Mouse (Mus musculus) MEL (cell line): ENCODE data around the gene Hmgcs1. TPM values are rescaled to one million over a fixed set of nuclear protein-coding genes. Genes with fewer than 3 reads are reported as not detected.
"Not testable (repeated sequence)": the region's sequence is repeated elsewhere in the genome, so short reads cannot be mapped to it uniquely, and the experiment has no call there.

Experiments used
- DNase-seq: peaks from one replicate; pipeline ENCODE4 v3.0.0; 2011; ENCODE audit warnings: low read depth, low spot score
- H3K27ac ChIP-seq: 2 replicates; pipeline ENCODE4 v1.5.1; 2012; ENCODE audit warnings: low read depth, mild to moderate bottlenecking, control low read depth, low read length, moderate library complexity; ENCODE audit not compliant: control insufficient read depth
- H3K27me3 ChIP-seq, 2 experiments: fragments of 150-350 bp in 1 of 2; sonication (generic) in 1 of 2; 2 replicates each; pipeline ENCODE4 v1.6.1; 2012; ENCODE audit warnings: low read length in 2 of 2, mild to moderate bottlenecking in 2 of 2, improper control_type of control experiment in 1 of 2, moderate library complexity in 1 of 2; ENCODE audit not compliant: insufficient read depth in 2 of 2, control insufficient read depth in 1 of 2
- H3K36me3 ChIP-seq, 2 experiments: 2 replicates each; pipeline ENCODE4 v1.6.1; 2012 to 2014; ENCODE audit warnings: low read length in 2 of 2, improper control_type of control experiment in 1 of 2, inconsistent platforms in 1 of 2, mild to moderate bottlenecking in 1 of 2; ENCODE audit not compliant: insufficient read depth in 2 of 2, control insufficient read depth in 1 of 2
- H3K4me1 ChIP-seq, 2 experiments: fragments of 150-350 bp in 1 of 2; sonication (generic) in 1 of 2; 2 replicates each; pipeline ENCODE4 v1.6.1; 2012; ENCODE audit warnings: low read length in 2 of 2, improper control_type of control experiment in 1 of 2, mild to moderate bottlenecking in 1 of 2; ENCODE audit not compliant: insufficient read depth in 2 of 2, control insufficient read depth in 1 of 2
- H3K4me3 ChIP-seq, 2 experiments: fragments of 150-350 bp in 1 of 2; sonication (generic) in 1 of 2; 2 replicates each; pipeline ENCODE4 v1.5.1; 2012; ENCODE audit warnings: low read depth in 2 of 2, low read length in 2 of 2, mild to moderate bottlenecking in 2 of 2, moderate library complexity in 2 of 2, control low read depth in 1 of 2, improper control_type of control experiment in 1 of 2; ENCODE audit not compliant: control insufficient read depth in 1 of 2, insufficient read depth in 1 of 2
- H3K79me2 ChIP-seq: 2 replicates; pipeline ENCODE4 v1.6.1; 2012; ENCODE audit warnings: mild to moderate bottlenecking, low read length, moderate library complexity; ENCODE audit not compliant: control insufficient read depth, poor library complexity, insufficient read depth
- H3K9ac ChIP-seq: 2 replicates; pipeline ENCODE4 v1.6.1; 2012; ENCODE audit warnings: low read depth, mild to moderate bottlenecking, control low read depth, low read length, moderate library complexity; ENCODE audit not compliant: control insufficient read depth, poor library complexity, severe bottlenecking
- H3K9me3 ChIP-seq: fragments of 150-350 bp; sonication (generic); replicated peaks from 2 replicates; pipeline ENCODE4 v1.6.1; 2012; ENCODE audit warnings: mild to moderate bottlenecking, low read length, improper control_type of control experiment, moderate library complexity; ENCODE audit not compliant: insufficient read depth
- GABPA ChIP-seq: IDR thresholded peaks from 2 replicates; pipeline ENCODE4 v1.6.1; 2012; ENCODE audit warnings: low read depth, mild to moderate bottlenecking, inconsistent platforms, low read length, improper control_type of control experiment, moderate library complexity
- HCFC1 ChIP-seq: IDR thresholded peaks from 2 replicates; pipeline ENCODE4 v1.6.1; 2012; ENCODE audit warnings: low read depth, mild to moderate bottlenecking, inconsistent platforms, low read length, improper control_type of control experiment, moderate library complexity
- MAZ ChIP-seq: IDR thresholded peaks from 2 replicates; pipeline ENCODE4 v1.6.1; 2012; ENCODE audit warnings: low read depth, mild to moderate bottlenecking, inconsistent platforms, low read length, improper control_type of control experiment
- RAD21 ChIP-seq: IDR thresholded peaks from 2 replicates; pipeline ENCODE4 v1.6.1; 2011; ENCODE audit warnings: mild to moderate bottlenecking, low read depth, low read length, improper control_type of control experiment
- UBTF ChIP-seq: IDR thresholded peaks from 2 replicates; pipeline ENCODE4 v1.6.1; 2012; ENCODE audit warnings: low read depth, mild to moderate bottlenecking, inconsistent platforms, low read length, improper control_type of control experiment, moderate library complexity, borderline replicate concordance; ENCODE audit not compliant: insufficient read depth
- ZNF384 ChIP-seq: IDR thresholded peaks from 2 replicates; pipeline ENCODE4 v1.6.1; 2012; ENCODE audit warnings: low read depth, mild to moderate bottlenecking, inconsistent platforms, low read length, improper control_type of control experiment
- polyA plus RNA-seq, 2 experiments: library from polyadenylated mRNA; stranded (reverse) in 1 of 2; unstranded in 1 of 2; fragments of >175 nt in 1 of 2; fragments of >200 nt in 1 of 2; gene quantifications; 2 replicates each; pipeline versions ENCODE4 v1.2.1 to v1.2.4; 2012; ENCODE audit warnings: low replicate concordance in 2 of 2, low read depth in 1 of 2; ENCODE audit not compliant: insufficient read length in 2 of 2, insufficient read depth in 1 of 2, missing spikeins in 1 of 2
- total RNA-seq: library from RNA; depleted of rRNA; stranded (reverse); fragments of 300-350 nt; gene quantifications from 2 replicates; pipeline ENCODE4 v1.2.3, GENCODE M21; 2012

Hmgcs1 gene
- total and polyA plus RNA-seq, 3 experiments = 13.6 to 19.3 TPM; not detected in 1

- Histone ChIP-seq H3K9ac (peak overlapping the region; percentile 26; the same call in 1 of the 2 replicates), H3K27ac (no peak overlapping the region), H3K79me2 (peaks cover 9% of the 10 kb centered on the region), H3K27me3 (no peaks in the 10 kb centered on the region), H3K9me3 (no peaks in the 10 kb centered on the region), H3K4me3 (peak overlapping the region; percentile 45 to 73), H3K36me3 (peaks cover 0 to 10% of the 10 kb centered on the region in 2 experiments; a peak in 2 of 4 replicates), H3K4me1 (peaks cover 0 to 6% of the 10 kb centered on the region in 2 experiments; a peak in 2 of 4 replicates)
- TF ChIP-seq UBTF = no peak
- no peak for TF ChIP-seq RAD21
- no peak for DNase-seq
These were observed 505 bp upstream of the Hmgcs1 start for GRCm38 (mm10) chr13:119689709-119690038.

- Histone ChIP-seq H3K36me3 (peaks cover 0 to 10% of the 10 kb centered on the region in 2 experiments; a peak in 2 of 4 replicates), H3K79me2 (peaks cover 9% of the 10 kb centered on the region), H3K4me1 (peaks cover 0 to 6% of the 10 kb centered on the region in 2 experiments; a peak in 2 of 4 replicates), H3K9ac (peak overlapping the region; percentile 78), H3K27ac (no peak overlapping the region), H3K27me3 (no peaks in the 10 kb centered on the region), H3K9me3 (no peaks in the 10 kb centered on the region), H3K4me3 (peak overlapping the region; percentile 80 to 96)
- no peak for TF ChIP-seq HCFC1
- TF ChIP-seq MAZ = 0 out of 2 replicates have a peak, but pooled peaks have one; percentile 24
- DNase-seq = no peak
These were observed 869 bp downstream of the Hmgcs1 start for GRCm38 (mm10) chr13:119690876-119691620.

GRCm38 (mm10) chr13:119691958-119692357, 1.8 kb downstream of the Hmgcs1 start:
- H3K27ac ChIP-seq, H3K27me3 ChIP-seq, H3K36me3 ChIP-seq, H3K4me3 ChIP-seq, DNase-seq, H3K9ac ChIP-seq, H3K9me3 ChIP-seq, H3K79me2 ChIP-seq, H3K4me1 ChIP-seq: not testable (repeated sequence)
- TF ChIP-seq ZNF384 = peak; percentile 81

- no peak for DNase-seq
- H3K79me2 ChIP-seq = peaks cover 6% of the 10 kb centered on the region; the same call in 1 of the 2 replicates
- no peak for TF ChIP-seq GABPA
- no peak overlapping the region for H3K4me3 ChIP-seq
- H3K27ac ChIP-seq = no peak overlapping the region
- no peak overlapping the region for H3K9ac ChIP-seq
- peaks cover 0 to 10% of the 10 kb centered on the region in 2 experiments; a peak in 2 of 4 replicates for H3K36me3 ChIP-seq
- peaks cover 0 to 6% of the 10 kb centered on the region in 2 experiments; a peak in 2 of 4 replicates for H3K4me1 ChIP-seq
- no peaks in the 10 kb centered on the region for H3K27me3 ChIP-seq
- no peaks in the 10 kb centered on the region for H3K9me3 ChIP-seq
These were observed 5.5 kb downstream of the Hmgcs1 start for GRCm38 (mm10) chr13:119695676-119696075.
